Mouse (Mus musculus) hindbrain, embryonic 11.5 days (tissue): ENCODE measurements around the gene Olfr160. TPM values are rescaled to one million over a fixed set of nuclear protein-coding genes. Genes with fewer than 3 reads are reported as not detected.

Experiments
- ATAC-seq: fragments of 200-750 bp; cut with Nextera tagmentation; 2 replicates; pipeline ENCODE4 v1.8.0; 2017; ENCODE audit warnings: mild to moderate bottlenecking, moderate TSS enrichment, moderate library complexity; ENCODE audit not compliant: low FRiP score
- DNase-seq: peaks from one replicate; pipeline ENCODE4 v3.0.0-alpha.2; 2015; ENCODE audit warnings: low spot score
- H3K27ac ChIP-seq: fragments of 300-500 bp; sonication (generic); 2 replicates; pipeline ENCODE4 v1.5.1; 2014; ENCODE audit warnings: mild to moderate bottlenecking, low read depth, low read length
- H3K27me3 ChIP-seq: fragments of 300-500 bp; sonication (generic); 2 replicates; pipeline ENCODE4 v1.6.1; 2014; ENCODE audit warnings: mild to moderate bottlenecking, low read length, moderate library complexity, mixed read lengths; ENCODE audit not compliant: control insufficient read depth, insufficient read depth
- H3K36me3 ChIP-seq: fragments of 300-500 bp; sonication (generic); 2 replicates; pipeline ENCODE4 v1.6.1; 2014; ENCODE audit warnings: mild to moderate bottlenecking, low read length, moderate library complexity, mixed read lengths; ENCODE audit not compliant: control insufficient read depth, insufficient read depth
- H3K4me1 ChIP-seq: fragments of 300-500 bp; sonication (generic); replicated peaks from 2 replicates; pipeline ENCODE4 v1.6.1; 2014; ENCODE audit warnings: low read length, mixed read lengths; ENCODE audit not compliant: control insufficient read depth, insufficient read depth
- H3K4me2 ChIP-seq: fragments of 300-500 bp; sonication (generic); replicated peaks from 2 replicates; pipeline ENCODE4 v1.6.1; 2014; ENCODE audit warnings: mild to moderate bottlenecking, low read depth, low read length
- H3K4me3 ChIP-seq: fragments of 300-500 bp; sonication (generic); 2 replicates; pipeline ENCODE4 v1.5.1; 2014; ENCODE audit warnings: low read depth, low read length
- H3K9ac ChIP-seq: fragments of 300-500 bp; sonication (generic); 2 replicates; pipeline ENCODE4 v1.6.1; 2014; ENCODE audit warnings: low read depth, low read length
- H3K9me3 ChIP-seq: fragments of 300-500 bp; sonication (generic); 2 replicates; pipeline ENCODE4 v1.6.1; 2016; ENCODE audit warnings: low read length; ENCODE audit not compliant: control insufficient read depth
- whole genome bisulfite sequencing: fragments of 180-500 bp; shearing (Covaris S2); extraction: QIAGEN DNeasy Blood & Tissue Kit; methylation state at CpG from one replicate; pipeline ENCODE4 v1.1.7; 2014; 5-methylcytosine and 5-hydroxymethylcytosine counted together
- polyA plus RNA-seq: library from polyadenylated mRNA; unstranded; fragments of >200 nt; fragmentation: Nextera tagmentation; extraction: Ambion mirVana; gene quantifications from 2 replicates; pipeline ENCODE4 v1.2.1, GENCODE M21; 2014

Olfr160 gene
- polyA plus RNA-seq: not detected in 2 replicates

DNA sequence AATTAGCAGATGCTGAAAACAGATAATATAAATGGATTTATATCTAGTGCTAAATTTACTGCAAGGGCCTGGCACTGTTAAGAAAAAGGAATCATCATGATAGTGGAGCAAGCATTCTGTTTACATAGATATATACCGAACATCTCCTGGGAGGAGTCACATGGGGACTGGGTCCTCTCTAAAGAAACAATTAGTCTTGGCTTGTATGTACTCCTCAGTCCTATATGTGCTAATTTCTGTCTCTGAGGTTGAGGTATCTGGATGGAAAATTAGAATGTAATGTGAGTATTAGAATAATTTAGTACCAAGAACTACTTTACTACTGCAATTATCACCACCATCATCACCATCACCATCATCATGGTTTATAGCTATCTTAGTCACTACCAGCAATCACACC is at the start of gene Olfr160:
Olfr160 (minus strand) TSS at position 101 of the 400 bp plus-strand sequence.
- Histone ChIP-seq H3K36me3 (no peaks in the 10 kb centered on the region), H3K4me1 (no peaks in the 10 kb centered on the region), H3K4me2 (no peak within 1 kb of the TSS), H3K9me3 (no peaks in the 10 kb centered on the region), H3K27me3 (no peaks in the 10 kb centered on the region), H3K4me3 (no peak within 1 kb of the TSS), H3K9ac (no peak within 1 kb of the TSS), H3K27ac (no peak within 1 kb of the TSS)
- ATAC-seq (no peak), DNase-seq (no peak)
- whole genome bisulfite sequencing: 86% methylated on average over 1 of the region's 1 CpGs

DNA sequence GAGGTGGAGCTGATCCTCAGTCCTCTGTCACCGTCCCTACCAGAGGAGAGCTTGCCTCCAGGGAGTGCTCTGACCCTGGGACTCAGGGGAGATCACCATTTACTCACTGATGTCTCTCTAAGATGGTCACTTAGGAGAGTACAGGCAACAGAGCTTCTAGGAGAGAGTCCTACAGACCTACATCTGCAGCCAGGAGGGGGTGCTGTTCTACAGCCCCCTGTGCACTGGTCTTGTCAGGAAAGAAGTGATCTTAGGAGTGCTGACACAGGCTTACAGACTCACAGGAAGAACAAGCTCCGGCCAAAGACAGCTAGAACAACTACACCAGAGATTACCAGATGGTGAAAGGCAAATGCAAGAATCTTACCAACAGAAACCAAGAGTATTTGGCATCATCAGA is 46.5 kb upstream of the Olfr160 start:
- DNase-seq: no peak
- H3K4me3 ChIP-seq: no peak overlapping the region
- ATAC-seq: no peak
- H3K9ac ChIP-seq: no peak overlapping the region
- 66% methylated on average over 2 of the region's 2 CpGs for WGBS
- no peak overlapping the region for H3K4me2 ChIP-seq
- H3K4me1 ChIP-seq: no peaks in the 10 kb centered on the region
- H3K9me3 ChIP-seq: no peaks in the 10 kb centered on the region
- H3K27ac ChIP-seq: no peak overlapping the region
- no peaks in the 10 kb centered on the region for H3K36me3 ChIP-seq
- H3K27me3 ChIP-seq: no peaks in the 10 kb centered on the region

DNA sequence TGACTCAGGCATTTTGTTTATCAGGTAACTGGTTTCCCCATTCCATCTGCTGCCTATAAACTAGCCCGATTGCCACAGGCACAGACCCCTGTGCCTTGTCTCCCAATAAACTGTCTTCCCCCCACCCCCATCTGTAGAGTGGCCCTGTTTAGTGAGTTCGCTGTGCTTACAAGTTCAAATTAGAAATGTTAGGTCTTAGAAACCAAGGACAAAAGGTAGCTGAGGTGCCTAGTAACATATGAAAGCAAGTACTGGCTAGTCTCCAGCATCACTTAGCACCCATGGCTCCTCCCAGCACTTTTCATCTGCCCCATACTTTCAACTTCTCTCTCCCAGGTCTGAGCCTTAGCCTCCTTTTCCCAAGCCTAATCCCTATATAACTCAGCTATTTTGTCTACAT is 45.7 kb upstream of the Olfr160 start:
- H3K4me2 ChIP-seq: no peak overlapping the region
- H3K9ac ChIP-seq: no peak overlapping the region
- H3K4me1 ChIP-seq: no peaks in the 10 kb centered on the region
- no peaks in the 10 kb centered on the region for H3K36me3 ChIP-seq
- WGBS: 84% methylated on average over 2 of the region's 2 CpGs
- H3K4me3 ChIP-seq: no peak overlapping the region
- no peaks in the 10 kb centered on the region for H3K9me3 ChIP-seq
- ATAC-seq (no peak), DNase-seq (no peak)
- H3K27ac ChIP-seq: no peak overlapping the region
- H3K27me3 ChIP-seq: no peaks in the 10 kb centered on the region

DNA sequence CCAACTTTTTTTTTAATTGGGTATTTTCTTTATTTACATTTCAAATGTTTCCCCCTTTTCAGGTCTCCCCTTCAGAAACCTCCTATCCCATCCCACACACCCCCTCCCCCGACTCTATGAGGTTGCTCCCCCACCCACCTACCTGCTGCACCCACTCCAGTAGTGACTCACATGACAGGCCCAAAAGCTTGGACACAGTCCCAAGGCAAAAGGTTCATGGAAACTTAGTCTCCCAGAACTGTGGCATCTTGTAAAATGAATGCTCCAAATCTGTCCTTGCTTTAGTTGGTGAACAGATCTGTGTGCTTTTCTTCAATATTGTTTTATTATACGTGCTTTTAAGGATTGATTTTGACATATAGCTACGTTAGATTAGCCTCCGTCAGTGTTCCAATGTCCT is 36.0 kb upstream of the Olfr160 start:
- WGBS: 77% methylated on average over 4 of the region's 4 CpGs

DNA sequence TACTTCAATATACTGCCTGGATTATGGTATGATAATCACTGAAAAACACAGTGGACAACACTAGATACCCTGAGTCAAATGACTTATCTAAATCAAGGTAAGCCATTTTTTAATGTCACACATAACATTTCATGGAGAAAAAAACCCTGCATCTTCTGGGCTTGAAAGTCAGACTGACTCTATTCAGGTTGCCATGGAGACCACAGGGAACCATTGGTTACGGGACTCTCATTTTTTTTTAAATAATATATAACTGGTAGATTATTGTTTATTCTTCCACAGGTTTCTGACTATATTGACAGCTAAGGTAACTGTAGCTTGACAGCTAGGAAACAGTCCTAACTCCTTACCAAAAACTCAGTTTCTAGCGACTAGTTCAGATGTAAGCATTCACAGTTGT is 35.4 kb upstream of the Olfr160 start:
- Histone ChIP-seq H3K4me1 (no peaks in the 10 kb centered on the region), H3K27me3 (no peaks in the 10 kb centered on the region), H3K27ac (no peak overlapping the region), H3K4me3 (no peak overlapping the region), H3K9ac (no peak overlapping the region), H3K9me3 (no peaks in the 10 kb centered on the region), H3K36me3 (no peaks in the 10 kb centered on the region), H3K4me2 (no peak overlapping the region)
- 65% methylated on average over 2 of the region's 2 CpGs for WGBS
- ATAC-seq: no peak
- no peak for DNase-seq

More for the DNA sequence above, 36.0 kb upstream of the Olfr160 start:
- ATAC-seq (no peak), DNase-seq (no peak)
- Histone ChIP-seq H3K27me3 (no peaks in the 10 kb centered on the region), H3K4me1 (no peaks in the 10 kb centered on the region), H3K27ac (no peak overlapping the region), H3K4me2 (no peak overlapping the region), H3K9me3 (no peaks in the 10 kb centered on the region), H3K9ac (no peak overlapping the region), H3K4me3 (no peak overlapping the region), H3K36me3 (no peaks in the 10 kb centered on the region)

DNA sequence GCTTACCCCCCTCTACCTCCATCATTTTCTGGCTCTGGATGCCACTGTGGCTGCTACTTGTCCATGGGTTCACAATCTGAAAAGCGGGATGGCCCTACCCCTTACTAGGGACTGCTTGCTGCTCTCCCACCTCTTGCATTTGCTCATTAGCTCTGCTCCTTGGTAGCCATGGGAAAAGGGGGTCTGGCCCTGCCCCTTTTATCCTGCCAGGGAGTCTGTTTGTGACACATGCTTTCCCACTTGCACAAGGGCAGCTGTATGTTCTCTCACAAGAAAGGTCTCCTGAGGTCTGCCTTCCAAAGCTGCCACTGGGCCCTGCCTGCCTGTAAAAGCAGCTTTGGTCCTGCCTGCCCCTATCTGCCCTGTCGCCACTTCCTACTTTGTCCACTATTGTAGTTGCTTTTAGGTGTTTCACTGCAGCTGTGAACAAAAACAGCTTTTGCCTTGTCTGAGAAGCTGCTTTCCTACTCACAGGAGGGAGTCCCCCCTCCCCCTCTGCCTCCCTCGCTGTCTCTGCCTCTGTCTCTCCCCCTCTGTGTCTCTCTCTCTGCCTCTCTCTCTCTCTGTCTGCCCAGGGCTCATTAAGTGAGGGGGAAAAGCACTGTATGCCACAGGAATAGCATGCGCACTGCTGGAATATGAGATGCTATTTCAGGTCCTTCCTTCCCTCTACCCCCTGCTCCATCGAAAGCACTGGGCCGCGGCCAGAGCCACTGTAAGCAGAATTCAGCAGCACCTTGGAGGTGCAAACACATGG is 34.4 kb upstream of the Olfr160 start:
- no peak overlapping the region for H3K4me3 ChIP-seq
- ATAC-seq (peak; percentile 78), DNase-seq (peak; percentile 30)
- H3K36me3 ChIP-seq: no peaks in the 10 kb centered on the region
- H3K4me1 ChIP-seq: no peaks in the 10 kb centered on the region
- H3K27me3 ChIP-seq: no peaks in the 10 kb centered on the region
- no peak overlapping the region for H3K4me2 ChIP-seq
- H3K27ac ChIP-seq: no peak overlapping the region
- H3K9me3 ChIP-seq: no peaks in the 10 kb centered on the region
- no peak overlapping the region for H3K9ac ChIP-seq
- WGBS: 29% methylated on average over 7 of the region's 7 CpGs

DNA sequence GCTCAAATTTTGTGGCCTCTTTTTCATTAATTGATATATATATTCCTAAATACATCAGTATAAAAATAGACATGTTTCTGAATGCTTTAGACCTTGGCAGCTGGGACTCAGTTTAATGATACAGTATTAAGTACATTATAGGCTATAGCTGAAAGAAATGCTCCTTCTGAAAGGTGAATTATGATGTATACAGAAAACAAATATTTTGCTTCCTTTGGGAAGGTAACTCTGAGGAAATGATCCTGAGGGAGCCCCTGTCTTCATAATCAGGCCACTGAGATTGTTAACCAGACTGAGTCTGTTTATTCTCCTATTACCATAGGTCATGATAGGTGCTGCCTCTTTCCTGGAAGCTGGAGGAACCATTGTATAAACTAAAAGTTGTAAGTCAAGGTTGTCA is 28.8 kb upstream of the Olfr160 start, which contains the start of gene Olfr874:
Olfr874 (plus strand) TSS at position 301 of the 400 bp plus-strand sequence.
- Histone ChIP-seq H3K36me3 (no peaks in the 10 kb centered on the region), H3K4me3 (no peak within 1 kb of the TSS), H3K27ac (no peak within 1 kb of the TSS), H3K4me1 (no peaks in the 10 kb centered on the region), H3K4me2 (no peak within 1 kb of the TSS), H3K9ac (no peak within 1 kb of the TSS), H3K27me3 (no peaks in the 10 kb centered on the region), H3K9me3 (no peaks in the 10 kb centered on the region)
- no peak for ATAC-seq
- no peak for DNase-seq

DNA sequence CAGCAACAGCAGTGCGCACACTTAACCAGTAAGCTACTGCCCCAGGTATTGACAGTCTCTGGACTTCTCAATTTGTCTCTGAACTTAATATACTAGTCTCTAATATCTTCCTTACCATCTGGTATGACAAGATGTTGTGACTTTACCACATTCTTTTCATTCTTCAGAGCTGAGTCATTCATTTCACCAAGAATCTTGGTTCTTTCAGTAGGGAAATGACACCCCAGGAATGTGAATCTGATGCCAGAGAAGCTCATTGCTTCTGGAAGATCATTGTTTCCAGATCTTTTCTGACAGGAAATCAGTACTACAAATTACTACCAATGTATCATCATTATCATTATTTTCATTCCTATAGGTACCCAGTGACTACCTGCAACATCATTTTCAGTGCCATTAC is 18.3 kb upstream of the Olfr160 start:
- 96% methylated on average over 1 of the region's 1 CpGs for WGBS
- H3K9ac ChIP-seq: no peak overlapping the region
- DNase-seq: no peak

DNA sequence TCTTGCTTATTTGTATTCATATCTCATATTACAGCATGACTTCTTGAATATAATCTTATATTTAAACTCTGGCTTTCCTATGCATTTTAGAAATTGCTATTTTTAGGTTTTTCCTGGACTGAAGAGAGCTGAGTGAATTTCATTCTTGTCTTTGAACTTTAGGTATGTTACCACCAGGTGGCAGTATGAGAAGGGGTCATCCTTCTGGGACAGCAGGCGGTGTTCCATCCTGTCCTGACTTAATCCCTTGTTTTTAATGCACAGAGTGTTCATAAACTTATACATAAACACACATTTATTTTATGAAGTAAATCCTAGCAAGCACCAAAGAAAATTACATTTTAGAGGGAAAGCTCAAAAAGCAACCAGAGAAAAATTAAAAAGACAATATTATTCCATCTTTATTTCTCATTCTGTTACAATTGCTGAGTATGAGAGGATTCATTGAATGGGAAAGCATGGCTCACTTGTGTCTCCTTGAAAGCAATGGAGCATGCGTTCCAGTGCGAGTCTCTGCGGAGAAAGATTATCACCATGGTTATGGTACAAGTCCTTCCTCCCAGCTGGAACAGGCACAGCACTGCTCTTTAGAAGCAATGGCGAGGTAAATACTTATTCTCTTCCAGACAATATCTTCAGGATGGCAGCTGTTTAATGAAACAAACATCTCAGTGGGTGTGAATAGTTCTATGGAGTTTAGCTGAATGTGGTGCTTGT is 25.9 kb downstream of the Olfr160 start:
- ATAC-seq (no peak), DNase-seq (peak; percentile 65)
- Histone ChIP-seq H3K36me3 (no peaks in the 10 kb centered on the region), H3K4me2 (no peak overlapping the region), H3K9ac (no peak overlapping the region), H3K27me3 (no peaks in the 10 kb centered on the region), H3K4me3 (no peak overlapping the region), H3K27ac (no peak overlapping the region), H3K9me3 (no peaks in the 10 kb centered on the region), H3K4me1 (no peaks in the 10 kb centered on the region)
- 54% methylated on average over 5 of the region's 5 CpGs for WGBS

More for the DNA sequence above, 18.3 kb upstream of the Olfr160 start:
- Histone ChIP-seq H3K36me3 (no peaks in the 10 kb centered on the region), H3K4me2 (no peak overlapping the region), H3K27ac (no peak overlapping the region), H3K4me3 (no peak overlapping the region), H3K9me3 (no peaks in the 10 kb centered on the region), H3K27me3 (no peaks in the 10 kb centered on the region), H3K4me1 (no peaks in the 10 kb centered on the region)
- no peak for ATAC-seq
